Mouse (Mus musculus): ENCODE results near the gene Pth.

The Pth gene

GRCm38 (mm10) chr7:113388470-113388869 is at the start of gene Pth:
Gene Pth, minus strand, starts transcription at chr7:113388570.
- no peak for DNase-seq (ENCODE audit: low spot score)

GRCm38 (mm10) chr7:113436312-113436711 is 47.9 kb upstream of the Pth start:
- no peak for DNase-seq (ENCODE audit: low spot score)

DNA sequence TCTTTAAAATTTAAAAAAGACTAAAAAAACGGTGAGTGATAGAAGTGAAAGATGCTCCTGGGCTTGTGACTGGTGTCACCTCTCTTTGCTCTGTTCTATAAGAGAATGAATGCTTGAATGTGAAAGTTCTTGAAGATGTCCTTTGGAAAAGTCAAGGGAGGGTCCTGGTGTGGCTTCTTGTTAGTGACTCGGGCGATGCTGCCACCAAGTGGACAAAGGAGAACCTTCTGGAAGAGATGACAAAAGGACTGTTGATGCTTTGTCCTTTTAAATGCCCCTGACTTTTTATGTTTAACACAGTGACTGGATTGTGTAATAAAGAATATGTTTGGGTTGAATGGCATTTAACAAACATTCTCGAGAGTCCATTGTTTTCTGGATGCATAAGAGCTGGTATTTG is 45.9 kb upstream of the Pth start:
- DNase-seq (ENCODE audit: low spot score), result peak; percentile 5

- no peak for DNase-seq (ENCODE audit: low spot score)
Measured at GRCm38 (mm10) chr7:113433451-113433850, 45.1 kb upstream of the Pth start.

DNA sequence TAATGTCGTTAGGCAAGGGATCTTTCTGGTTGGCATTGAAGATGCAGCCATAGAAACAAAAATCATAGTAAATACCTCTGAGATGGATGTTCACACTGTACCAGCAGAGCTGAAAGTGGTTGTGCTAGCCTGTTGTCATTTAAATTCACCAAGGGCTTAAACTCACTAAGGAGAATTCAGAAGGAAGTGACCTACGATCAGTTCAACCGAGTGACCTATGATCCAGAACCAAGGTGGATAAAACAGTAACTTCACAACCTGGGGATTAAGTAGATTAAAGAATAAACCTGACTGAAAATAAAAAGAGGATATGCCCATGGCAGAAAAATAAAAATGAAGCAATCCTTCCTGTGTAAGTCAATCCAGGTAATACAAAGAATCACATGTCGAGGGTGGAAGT is 44.5 kb upstream of the Pth start:
- DNase-seq (ENCODE audit: low spot score), result no peak

- no peak for DNase-seq (ENCODE audit: low spot score)
Measured at GRCm38 (mm10) chr7:113420771-113421170, 32.4 kb upstream of the Pth start.

DNA sequence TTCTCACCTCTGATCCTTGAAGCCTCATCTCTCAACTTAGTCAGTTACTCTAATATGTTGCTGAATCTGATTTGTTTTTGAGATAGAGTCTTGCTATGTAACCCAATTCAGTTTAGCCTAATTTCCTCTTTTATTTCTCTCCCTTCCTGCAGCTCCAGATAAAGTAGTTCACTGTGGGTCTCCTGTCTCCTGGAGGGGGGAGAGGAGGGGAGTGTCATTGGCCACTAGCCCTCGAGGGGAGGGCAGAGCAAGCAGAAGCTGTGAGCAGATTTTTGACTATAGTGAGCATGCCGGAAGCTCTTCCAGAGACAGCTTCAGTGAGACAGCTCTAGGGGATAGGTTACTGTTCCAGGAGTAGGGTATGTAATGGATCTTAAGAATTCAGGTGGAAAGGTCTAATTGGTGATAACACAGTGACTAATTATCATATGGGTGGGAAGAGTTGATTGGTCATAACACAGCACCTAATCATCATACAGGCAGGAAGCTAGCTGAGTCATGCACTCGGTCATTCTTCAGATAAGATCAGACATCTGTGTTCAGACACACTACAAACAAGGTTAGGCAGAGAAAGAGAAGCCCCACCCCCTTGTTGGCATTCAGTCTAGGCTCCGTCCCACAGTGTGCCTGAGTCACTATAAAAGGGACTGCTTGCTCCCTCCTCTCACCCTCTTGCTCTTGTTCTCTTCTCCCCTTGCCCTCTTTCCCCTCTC is 30.9 kb upstream of the Pth start:
- peak; percentile 10 for DNase-seq (ENCODE audit: low spot score)

- no peak for DNase-seq (ENCODE audit: low spot score)
Measured at GRCm38 (mm10) chr7:113416536-113416935, 28.2 kb upstream of the Pth start.

GRCm38 (mm10) chr7:113415256-113415655 is 26.9 kb upstream of the Pth start:
- no peak for DNase-seq (ENCODE audit: low spot score)

DNA sequence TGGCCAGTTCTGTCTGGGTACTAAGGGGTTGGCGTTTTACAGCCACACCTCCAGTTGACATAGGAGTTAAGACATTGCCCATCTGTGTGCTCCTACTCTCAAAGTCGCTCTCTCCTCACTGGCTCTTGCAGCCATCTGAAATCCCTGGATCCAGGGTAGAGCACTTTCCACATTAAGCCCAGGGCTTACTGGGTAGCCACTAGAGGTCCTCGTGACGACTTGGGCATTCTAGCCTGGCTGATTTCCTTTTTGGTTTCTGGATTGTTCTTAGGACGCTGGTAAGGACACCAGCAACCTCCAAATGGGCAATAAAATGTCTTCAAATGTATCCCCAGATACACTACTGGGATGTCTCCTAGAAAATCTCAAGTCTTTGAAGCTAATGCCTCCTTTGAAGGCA is 20.3 kb upstream of the Pth start:
- DNase-seq (ENCODE audit: low spot score), result no peak

DNA sequence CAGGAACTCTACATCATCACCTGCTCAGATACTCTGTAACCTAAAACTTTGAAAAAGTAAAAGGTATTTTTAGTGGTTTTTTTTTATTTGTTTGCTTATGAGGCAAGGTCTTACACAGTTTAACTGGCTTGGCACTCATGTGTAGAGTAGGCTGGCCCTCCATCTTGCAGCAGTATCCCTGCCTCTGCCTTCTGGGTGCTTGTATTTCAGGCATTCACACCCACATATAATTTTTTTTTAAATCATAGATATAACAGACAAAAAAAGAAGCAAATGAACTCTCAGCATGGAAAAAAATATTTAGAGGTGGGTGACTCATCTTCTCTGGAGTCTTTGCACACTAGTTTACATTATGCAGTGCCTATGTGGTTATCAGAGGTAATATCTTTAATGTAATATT is 9.7 kb upstream of the Pth start:
- no peak for DNase-seq (ENCODE audit: low spot score)

DNA sequence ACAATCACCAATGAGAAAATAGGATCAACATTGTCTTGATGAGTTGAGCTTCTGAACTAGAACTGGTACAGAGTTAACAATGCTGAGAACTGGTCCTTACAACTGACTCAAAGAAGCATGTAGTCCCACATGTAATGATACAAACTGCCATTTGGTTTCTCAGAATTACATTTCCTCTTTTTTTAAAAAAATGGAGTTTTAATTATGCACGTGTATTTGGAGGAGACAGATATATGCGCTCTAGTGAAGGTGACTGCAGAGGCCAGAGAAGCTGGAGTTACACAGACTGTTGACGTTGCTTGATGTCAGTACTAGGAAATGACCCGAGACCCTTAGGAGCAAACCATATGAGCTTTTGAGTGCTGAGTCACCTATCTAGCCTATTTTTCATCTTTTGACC is 8.3 kb upstream of the Pth start:
- no peak for DNase-seq (ENCODE audit: low spot score)

GRCm38 (mm10) chr7:113391619-113392018 is 3.2 kb upstream of the Pth start:
- DNase-seq (ENCODE audit: low spot score), result no peak

DNA sequence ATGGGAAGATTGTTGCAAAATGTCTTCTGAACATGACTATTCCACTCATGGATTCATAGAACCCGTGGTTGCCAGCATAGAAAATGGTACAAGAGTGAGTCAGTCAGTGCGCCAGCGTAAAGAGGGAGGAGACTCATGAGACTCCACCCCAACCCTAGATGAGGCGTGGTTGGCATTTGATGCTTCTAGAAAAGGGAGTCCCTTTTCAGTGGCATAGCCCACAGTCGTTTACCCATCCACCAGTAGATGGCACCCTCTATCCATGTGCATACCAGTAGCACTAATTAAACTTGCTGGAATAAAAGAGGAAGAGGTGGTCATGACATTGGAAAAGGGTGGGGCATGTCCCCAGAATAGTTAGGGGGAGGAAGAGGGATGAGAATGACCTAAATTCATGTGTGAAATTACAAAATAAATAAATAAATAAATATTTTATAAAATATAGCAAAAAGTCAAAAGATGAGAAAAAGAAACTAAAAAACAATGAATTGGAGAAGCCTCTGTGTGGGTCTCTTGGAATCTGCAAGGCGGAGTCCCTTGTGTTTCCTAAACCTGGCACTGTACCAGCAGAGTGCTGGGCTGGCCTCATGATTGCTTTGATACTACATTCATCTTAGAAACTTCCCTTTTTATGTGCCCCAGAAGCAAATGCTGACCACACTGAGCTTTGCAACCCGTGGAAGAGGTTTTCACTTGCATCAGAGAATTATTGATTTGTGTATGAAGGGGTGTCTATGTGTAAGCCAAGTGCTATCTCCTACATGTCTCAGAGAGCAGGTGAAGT is 10.3 kb downstream of the Pth start:
- DNase-seq (ENCODE audit: low spot score), result peak; percentile 80

- DNase-seq (ENCODE audit: low spot score), result no peak
Measured at GRCm38 (mm10) chr7:113372682-113373081, 15.7 kb downstream of the Pth start.

DNA sequence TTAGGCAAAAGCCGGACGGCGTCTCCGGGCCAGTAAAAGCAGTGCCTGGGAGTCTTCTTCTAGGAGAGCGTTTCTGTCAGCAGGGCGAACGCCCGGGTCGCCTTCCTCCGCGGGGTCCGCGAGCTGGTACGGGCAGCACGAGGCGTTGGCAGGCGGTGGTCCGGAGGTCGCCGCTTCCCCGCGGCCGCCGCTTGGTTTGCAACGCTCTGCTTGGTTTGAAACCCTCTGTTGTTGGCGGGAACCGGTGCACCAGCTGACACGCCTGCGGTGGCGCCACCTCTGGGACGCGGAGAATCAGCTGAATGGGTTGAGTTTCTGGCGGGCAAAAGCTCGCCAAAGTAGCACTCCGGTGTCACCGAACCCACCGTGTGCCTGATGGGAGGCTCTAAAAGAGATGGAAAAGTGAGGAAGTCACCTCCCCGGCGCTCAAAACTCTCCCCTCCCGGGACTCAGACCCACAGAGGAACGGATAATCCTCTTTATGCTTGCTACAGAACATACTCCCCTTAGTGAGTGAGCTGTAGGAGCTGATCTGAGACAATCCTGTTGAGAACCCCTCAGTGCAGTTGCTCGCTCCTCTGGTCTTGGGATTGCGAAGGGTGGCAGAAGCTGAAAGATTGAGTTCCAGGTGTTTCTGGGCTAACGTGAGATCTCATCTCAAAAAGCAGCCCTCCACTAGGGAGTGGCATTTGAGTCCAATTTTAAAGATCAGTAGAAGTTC is 18.6 kb downstream of the Pth start:
- peak; percentile 79 for DNase-seq (ENCODE audit: low spot score)

DNA sequence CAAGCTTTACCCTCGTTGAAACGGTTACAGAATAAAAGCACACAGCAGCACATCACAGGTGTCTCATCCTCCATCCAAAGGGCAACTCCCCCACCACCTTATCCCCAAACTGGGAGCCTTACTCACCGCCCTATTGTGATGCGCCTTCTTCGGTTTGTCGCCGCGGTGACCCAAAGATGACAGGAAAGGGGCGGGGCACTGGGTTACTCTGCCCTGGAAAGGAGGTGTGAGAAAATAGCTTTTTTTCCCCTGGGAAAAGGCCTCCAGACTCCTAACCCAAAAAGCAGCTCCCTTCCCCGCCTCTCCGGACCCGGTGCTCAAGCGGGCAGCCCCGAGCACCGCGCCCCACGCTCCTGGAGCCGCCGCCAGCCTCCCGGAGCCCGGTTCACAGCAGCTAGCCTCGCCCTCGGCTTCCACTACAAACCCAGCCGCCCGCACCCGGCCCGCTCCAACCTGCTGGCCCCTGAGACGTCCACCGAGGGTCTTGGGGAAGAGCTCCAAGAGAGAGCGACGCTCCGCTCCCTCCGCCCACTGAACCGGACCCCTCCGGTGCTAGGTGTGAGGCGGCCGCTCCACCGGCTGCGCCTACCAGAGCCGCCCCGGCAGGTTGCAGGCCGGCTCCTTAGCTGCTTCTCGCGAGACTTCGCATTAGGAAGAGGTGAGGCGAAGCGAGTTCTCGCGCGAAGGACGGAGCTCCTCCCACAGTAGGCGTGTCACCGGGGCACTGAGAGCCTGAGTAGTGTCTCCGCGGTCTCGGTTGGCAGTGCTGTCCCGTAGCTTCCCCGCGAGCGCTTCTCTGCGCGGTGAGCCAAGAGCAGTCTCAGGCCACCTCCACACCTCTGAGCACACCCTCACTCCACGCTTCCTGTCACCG is 19.4 kb downstream of the Pth start, which contains the start of gene Btbd10:
Gene Btbd10, minus strand, starts transcription at position 647 of the 874 bp plus-strand sequence.
- peak; percentile 96 for DNase-seq (ENCODE audit: low spot score)

DNA sequence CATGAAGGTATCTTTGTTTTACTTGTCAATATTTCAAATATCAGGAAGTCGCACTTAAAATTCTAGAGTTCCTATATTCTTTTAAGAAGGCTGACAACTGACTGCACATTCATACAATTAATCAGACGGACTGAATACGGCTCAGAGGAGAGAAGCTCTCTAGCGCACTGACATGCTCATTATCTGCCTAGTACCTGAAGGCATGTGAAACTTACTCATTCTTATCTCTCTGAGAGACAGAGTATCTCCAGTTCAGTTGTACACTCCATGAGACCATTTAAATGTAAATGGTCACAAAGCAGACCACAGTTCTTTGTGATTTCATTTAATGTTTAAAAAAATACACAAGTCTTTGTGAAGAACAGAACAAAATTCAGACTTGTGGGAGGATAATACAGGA is 20.9 kb downstream of the Pth start:
- no peak for DNase-seq (ENCODE audit: low spot score)

GRCm38 (mm10) chr7:113349089-113349488 is 39.3 kb downstream of the Pth start:
- DNase-seq (ENCODE audit: low spot score), result no peak

DNA sequence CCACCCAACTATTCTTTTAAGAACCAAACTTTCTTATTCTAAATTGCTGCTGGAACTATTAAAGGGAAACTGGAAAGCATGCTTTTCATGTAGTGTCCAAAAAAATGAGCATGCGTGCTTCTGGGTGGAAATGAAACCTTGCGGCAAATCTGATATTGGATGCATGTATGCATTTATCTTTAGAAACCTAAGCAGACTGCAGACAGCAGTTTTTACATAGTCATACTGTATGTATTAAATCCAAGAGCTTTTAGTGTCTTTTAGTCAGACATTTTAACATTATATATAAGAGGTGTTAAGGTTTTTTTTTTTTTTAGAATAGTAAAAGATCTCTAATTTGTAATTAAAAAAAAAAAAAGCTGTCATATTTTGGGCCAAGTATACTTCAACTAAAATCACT is 40.7 kb downstream of the Pth start:
- no peak for DNase-seq (ENCODE audit: low spot score)

GRCm38 (mm10) chr7:113347271-113347670 is 41.1 kb downstream of the Pth start:
- DNase-seq (ENCODE audit: low spot score), result no peak

Data from T-cell, adult 2 months (primary cell).